22 mouse cellular contexts compared by ENCODE assay signal in the genomic region with DNA sequence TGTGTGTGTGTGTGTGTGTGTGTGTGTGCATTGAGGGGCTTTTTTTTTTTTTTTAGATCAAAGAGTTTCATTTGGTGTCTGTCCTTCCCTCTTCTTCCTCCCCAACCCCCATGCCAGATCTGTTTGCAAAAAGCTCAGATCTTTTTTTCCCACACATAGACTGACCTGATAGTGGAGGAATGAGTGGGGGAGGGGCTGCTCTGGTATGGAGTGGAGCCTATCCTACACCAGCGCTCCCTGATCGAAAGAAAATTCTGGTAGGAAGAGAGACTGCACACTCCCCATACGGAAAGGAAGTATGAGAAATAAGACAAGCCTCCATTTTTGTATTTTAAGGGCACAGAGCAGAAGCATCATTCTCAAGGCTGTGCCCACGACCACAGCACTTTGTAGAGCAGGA. TPM values are rescaled to one million over a fixed set of nuclear protein-coding genes. Genes with fewer than 3 reads are reported as not detected.
DNase-seq lines count a peak whose midpoint lies in the region; ATAC-seq lines count a peak whose summit lies in the region.
"Had no signal": no experiment of that assay in that cellular context is flagged by ENCODE, and none has a peak within 500 bp of the region (broad histone marks: within the 10 kb centered on the region; RNA-seq: fewer than 3 reads in every experiment).

No protein-coding gene starts in this region.

- no peak overlapping the region for H3K27ac ChIP-seq in heart, embryonic 16.5 days (ENCODE audit: low read length)
- no peak overlapping the region for H3K27ac ChIP-seq in neural tube, embryonic 15.5 days (replicated peaks)
- H3K27ac ChIP-seq: embryonic facial prominence, embryonic 15.5 days; liver, embryonic 13.5 days; midbrain, embryonic 15.5 days; neural tube, embryonic 12.5 days; stomach, embryonic 15.5 days had no signal

- no peaks in the 10 kb centered on the region for H3K9me3 ChIP-seq in heart, embryonic 16.5 days (replicated peaks; ENCODE audit: control insufficient read depth, low read length)
- no peaks in the 10 kb centered on the region for H3K9me3 ChIP-seq in neural tube, embryonic 15.5 days (replicated peaks)
- H3K9me3 ChIP-seq: embryonic facial prominence, embryonic 15.5 days; G1E; liver, embryonic 13.5 days; midbrain, embryonic 15.5 days; neural tube, embryonic 12.5 days; stomach, embryonic 15.5 days had no signal

- no peaks in the 10 kb centered on the region for H3K36me3 ChIP-seq in heart, embryonic 16.5 days (ENCODE audit: control insufficient read depth, insufficient read depth)
- H3K36me3 ChIP-seq in neural tube, embryonic 15.5 days: no peaks in the 10 kb centered on the region
- H3K36me3 ChIP-seq: embryonic facial prominence, embryonic 15.5 days; G1E; liver, embryonic 13.5 days; midbrain, embryonic 15.5 days; neural tube, embryonic 12.5 days; stomach, embryonic 15.5 days had no signal

- H3K27me3 ChIP-seq in heart, embryonic 16.5 days (ENCODE audit: control insufficient read depth, insufficient read depth, low read length): no peaks in the 10 kb centered on the region
- no peaks in the 10 kb centered on the region for H3K27me3 ChIP-seq in neural tube, embryonic 15.5 days (replicated peaks)
- H3K27me3 ChIP-seq: embryonic facial prominence, embryonic 15.5 days; liver, embryonic 13.5 days; midbrain, embryonic 15.5 days; neural tube, embryonic 12.5 days; stomach, embryonic 15.5 days had no signal

- H3K4me3 ChIP-seq in heart, embryonic 16.5 days (ENCODE audit: low read length): no peak overlapping the region
- H3K4me3 ChIP-seq in neural tube, embryonic 15.5 days (replicated peaks): no peak overlapping the region
- H3K4me3 ChIP-seq: embryonic facial prominence, embryonic 15.5 days; liver, embryonic 13.5 days; midbrain, embryonic 15.5 days; neural tube, embryonic 12.5 days; stomach, embryonic 15.5 days had no signal

- H3K4me1 ChIP-seq in heart, embryonic 16.5 days (ENCODE audit: control insufficient read depth, insufficient read depth, low read length): peaks cover 26% of the 10 kb centered on the region
- H3K4me1 ChIP-seq in neural tube, embryonic 15.5 days: peaks cover 2% of the 10 kb centered on the region; the same call in 1 of the 2 replicates

- H3K4me2 ChIP-seq in heart, embryonic 16.5 days (ENCODE audit: low read depth, low read length): peak overlapping the region; percentile 44; the same call in 1 of the 2 replicates
- H3K4me2 ChIP-seq in neural tube, embryonic 15.5 days: no peak overlapping the region
- H3K4me2 ChIP-seq: embryonic facial prominence, embryonic 15.5 days; liver, embryonic 13.5 days; midbrain, embryonic 15.5 days; neural tube, embryonic 12.5 days; stomach, embryonic 15.5 days had no signal

- ATAC-seq in heart, embryonic 16.5 days (replicated peaks; ENCODE audit: extremely low read depth, insufficient read depth, low FRiP score): no peak
- no peak for ATAC-seq in neural tube, embryonic 15.5 days (ENCODE audit: low FRiP score)
- ATAC-seq: CD4-positive, CD25-positive, alpha-beta regulatory T cell, adult 4 months; midbrain, embryonic 15.5 days had no signal

- peak; percentile 63 for DNase-seq in embryo, embryonic 10 days (ENCODE audit: low spot score)
- DNase-seq in embryo, embryonic 11 days: no peak
- no peak for DNase-seq in heart, postnatal 14 days
- peak; percentile 45 for DNase-seq in neural tube, embryonic 10.5 days (ENCODE audit: extremely low spot score, low spot score)
- DNase-seq in left cerebral cortex, postnatal 10 days (ENCODE audit: extremely low spot score in 1 of 2, low spot score in 2 of 2): no peak
- no peak for DNase-seq in spleen, postnatal 4 days (ENCODE audit: low spot score in 2 of 2)
- DNase-seq: adrenal gland, adult 8-10 months; cerebellum, postnatal 14 days; gastrocnemius, postnatal 10 days; heart, postnatal 10 days; liver, embryonic 13.5 days; spleen, adult 18-20 months; thymus, adult 2 months had no signal

- 22% methylated on average over 4 of the region's 4 CpGs for WGBS in heart, embryonic 16.5 days
- 66% methylated on average over 4 of the region's 4 CpGs for WGBS in neural tube, embryonic 15.5 days

- H3K9ac ChIP-seq in heart, embryonic 16.5 days (ENCODE audit: low read length): no peak overlapping the region
- H3K9ac ChIP-seq in neural tube, embryonic 15.5 days (replicated peaks): no peak overlapping the region
- H3K9ac ChIP-seq: embryonic facial prominence, embryonic 15.5 days; liver, embryonic 13.5 days; midbrain, embryonic 15.5 days; neural tube, embryonic 12.5 days; stomach, embryonic 15.5 days had no signal

- intact Hi-C loops in heart, postnatal 14 days (cut with DNase I): no loop called here
- intact Hi-C loops in left cerebral cortex, postnatal 10 days (cut with DNase I): no loop called here

RNA-seq across cellular contexts. Expression of a gene that starts 25.2 kb away (rescaled TPM):
- 0.29 TPM in 2 replicates for polyA plus RNA-seq in heart, embryonic 16.5 days (2015; fragmentation: Nextera tagmentation; extraction: Ambion mirVana)
- total RNA-seq in heart, postnatal 14 days (2021): under 1 TPM; 0.12 to 0.14 TPM
- 0.52 and 0.61 TPM in 2 replicates for polyA plus RNA-seq in neural tube, embryonic 15.5 days (2015; fragmentation: Nextera tagmentation; extraction: Ambion mirVana)
- under 1 TPM; 0.63 to 0.66 TPM for total RNA-seq in left cerebral cortex, postnatal 10 days (2021)
- total RNA-seq: megakaryocyte progenitor cell, adult 5-6 weeks had no signal
- polyA plus RNA-seq: G1E had no signal

Comparison
In these comparisons a context has a peak if more than half of its experiments do, and no peak if none do; other contexts are left out.
1. DNase-seq: peak in embryo, embryonic 10 days (single experiment) and neural tube, embryonic 10.5 days (single experiment); none in embryo, embryonic 11 days (single experiment), heart, postnatal 14 days (0 of 2), left cerebral cortex, postnatal 10 days (0 of 2) and spleen, postnatal 4 days (0 of 2).